Mouse (Mus musculus) ES-Bruce4 (cell line): ENCODE measurements around the gene Tsen2.

Experiments
- CTCF ChIP-seq: IDR thresholded peaks from one replicate; pipeline ENCODE4 v1.8.1; 2011; ENCODE audit warnings: low read depth, low read length
- EP300 ChIP-seq: IDR thresholded peaks from 2 replicates; pipeline ENCODE4 v1.6.1; 2011; ENCODE audit warnings: low read depth, low read length; ENCODE audit not compliant: insufficient read depth
- POLR2A ChIP-seq: IDR thresholded peaks from one replicate; pipeline ENCODE4 v1.8.1; 2011; ENCODE audit warnings: low read length; ENCODE audit not compliant: insufficient read depth

- TF ChIP-seq POLR2A (no peak), CTCF (no peak), EP300 (no peak)
Measured at GRCm38 (mm10) chr6:115591692-115592359, 47.4 kb downstream of the Tsen2 start.
